Mouse (Mus musculus) C2C12 (cell line): ENCODE measurements at regions not wholly inside any gene's neighbourhood (a gene's known extent, or its start where the extent isn't known, plus 50 kb on each side); places are given as distances from the start of the nearest gene placed in this dataset.

Experiments used
- H3K27me3 ChIP-seq: one replicate; pipeline ENCODE4 v1.6.1; 2011; ENCODE audit not compliant: control insufficient read depth, insufficient read depth, insufficient read length
- H3K36me3 ChIP-seq: one replicate; pipeline ENCODE4 v1.6.1; 2011; ENCODE audit not compliant: control insufficient read depth, insufficient read depth
- H3K4me3 ChIP-seq: one replicate; pipeline ENCODE4 v1.5.1; 2011; ENCODE audit warnings: mild to moderate bottlenecking, control low read depth; ENCODE audit not compliant: poor library complexity, insufficient read depth, severe bottlenecking
- H3K79me2 ChIP-seq: one replicate; pipeline ENCODE4 v1.6.1; 2011; ENCODE audit not compliant: control insufficient read depth, insufficient read depth
- H3K79me3 ChIP-seq: one replicate; pipeline ENCODE4 v1.6.1; 2011; ENCODE audit warnings: low read depth, control low read depth
- H3ac ChIP-seq: one replicate; pipeline ENCODE3; 2011; ENCODE audit warnings: low read depth; ENCODE audit not compliant: control insufficient read depth, insufficient read length
- CEBPB ChIP-seq: IDR thresholded peaks from one replicate; pipeline ENCODE4 v1.6.1; 2011; ENCODE audit warnings: low read depth, mild to moderate bottlenecking, control low read depth, moderate library complexity
- CTCF ChIP-seq: IDR thresholded peaks from one replicate; pipeline ENCODE4 v1.5.1; 2011; ENCODE audit not compliant: control insufficient read depth, insufficient read depth, insufficient read length
- FOSL1 ChIP-seq: IDR thresholded peaks from one replicate; pipeline ENCODE4 v1.8.0; 2011; ENCODE audit warnings: mild to moderate bottlenecking, low read length; ENCODE audit not compliant: poor library complexity, insufficient read depth, severe bottlenecking
- MAX ChIP-seq: IDR thresholded peaks from one replicate; pipeline ENCODE4 v1.6.1; 2011; ENCODE audit warnings: mild to moderate bottlenecking, control low read depth
- MYOD1 ChIP-seq: IDR thresholded peaks from one replicate; pipeline ENCODE4 v1.6.1; 2011; ENCODE audit warnings: low read depth; ENCODE audit not compliant: control insufficient read depth, insufficient read length
- MYOG ChIP-seq: IDR thresholded peaks from one replicate; pipeline ENCODE4 v1.6.1; 2011; ENCODE audit not compliant: control insufficient read depth, insufficient read length; ENCODE audit errors: extremely low read depth
- USF1 ChIP-seq: IDR thresholded peaks from one replicate; pipeline ENCODE4 v1.6.1; 2011; ENCODE audit warnings: low read depth, mild to moderate bottlenecking, control low read depth, moderate library complexity

- Histone ChIP-seq H3K79me2 (no peaks in the 10 kb centered on the region), H3K4me3 (no peak overlapping the region), H3K79me3 (no peaks in the 10 kb centered on the region), H3K36me3 (no peaks in the 10 kb centered on the region), H3ac (no peak overlapping the region), H3K27me3 (no peaks in the 10 kb centered on the region)
- no peak for TF ChIP-seq CEBPB
- no peak for TF ChIP-seq MAX
These were observed 84.1 kb upstream of the Ptprk start for GRCm38 (mm10) chr10:27990359-27991056.

- Histone ChIP-seq H3K79me2 (no peaks in the 10 kb centered on the region), H3K79me3 (no peaks in the 10 kb centered on the region), H3K27me3 (no peaks in the 10 kb centered on the region), H3K4me3 (no peak overlapping the region), H3ac (no peak overlapping the region), H3K36me3 (no peaks in the 10 kb centered on the region)
- no peak for TF ChIP-seq USF1
- no peak for TF ChIP-seq MYOD1
- TF ChIP-seq CEBPB = no peak
- no peak for TF ChIP-seq FOSL1
- TF ChIP-seq MAX = no peak
These were observed 83.6 kb upstream of the Ptprk start for GRCm38 (mm10) chr10:27991057-27991365.

- H3K27me3 ChIP-seq = no peaks in the 10 kb centered on the region
- H3K4me3 ChIP-seq = no peak overlapping the region
- TF ChIP-seq MAX (no peak), MYOD1 (no peak), USF1 (no peak)
- no peaks in the 10 kb centered on the region for H3K79me2 ChIP-seq
- no peaks in the 10 kb centered on the region for H3K36me3 ChIP-seq
- H3ac ChIP-seq = no peak overlapping the region
- H3K79me3 ChIP-seq = no peaks in the 10 kb centered on the region
These were observed 80.1 kb upstream of the Ptprk start for GRCm38 (mm10) chr10:27994376-27995034.

- no peak overlapping the region for H3ac ChIP-seq
- TF ChIP-seq MYOD1 (no peak), CTCF (no peak), FOSL1 (no peak), MAX (no peak), USF1 (no peak)
- H3K27me3 ChIP-seq = no peaks in the 10 kb centered on the region
- H3K4me3 ChIP-seq = no peak overlapping the region
- H3K79me2 ChIP-seq = no peaks in the 10 kb centered on the region
- no peaks in the 10 kb centered on the region for H3K36me3 ChIP-seq
- H3K79me3 ChIP-seq = no peaks in the 10 kb centered on the region
These were observed 79.6 kb upstream of the Ptprk start for GRCm38 (mm10) chr10:27995035-27995399.

- Histone ChIP-seq H3K79me3 (no peaks in the 10 kb centered on the region), H3K79me2 (no peaks in the 10 kb centered on the region), H3K4me3 (no peak overlapping the region), H3K36me3 (no peaks in the 10 kb centered on the region), H3ac (no peak overlapping the region), H3K27me3 (no peaks in the 10 kb centered on the region)
- TF ChIP-seq MYOG (no peak), MYOD1 (no peak), CEBPB (no peak), CTCF (no peak), MAX (no peak), USF1 (no peak), FOSL1 (no peak)
These were observed 63.9 kb upstream of the Ptprk start for GRCm38 (mm10) chr10:28010756-28011155.

GRCm38 (mm10) chr10:28012135-28012534 lies 62.5 kb upstream of the Ptprk start:
- H3K36me3 ChIP-seq = no peaks in the 10 kb centered on the region
- no peaks in the 10 kb centered on the region for H3K79me2 ChIP-seq
- H3K4me3 ChIP-seq = no peak overlapping the region
- no peaks in the 10 kb centered on the region for H3K27me3 ChIP-seq
- TF ChIP-seq USF1 = no peak
- H3K79me3 ChIP-seq = no peaks in the 10 kb centered on the region
- no peak overlapping the region for H3ac ChIP-seq
